Mouse (Mus musculus): ENCODE results near the gene Sowaha.

GRCm38 (mm10) chr11:53451361-53451760 lies 28.7 kb downstream of the Sowaha start:
- no peak for TF ChIP-seq POLR2A (IDR thresholded peaks at IDR 0.05; ENCODE audit: extremely low read depth, insufficient read depth, low read length)
- TF ChIP-seq CTCF (IDR thresholded peaks at IDR 0.05; ENCODE audit: extremely low read depth, insufficient read depth, low read length): no peak
